Mouse (Mus musculus) heart, adult 2 months (tissue): ENCODE data around the gene Tnrc6b. TPM values are rescaled to one million over a fixed set of nuclear protein-coding genes. Genes with fewer than 3 reads are reported as not detected.

ENCODE experiments used
- DNase-seq, 2 experiments: peaks; one replicate each; pipeline ENCODE4 v3.0.0; 2021
- H3K27ac ChIP-seq: fragments of 200-600 bp; 2 replicates; pipeline ENCODE4 v1.8.1; 2022
- H3K27me3 ChIP-seq: fragments of 200-500 bp; 2 replicates; pipeline ENCODE4 v1.6.1; 2012; ENCODE audit warnings: mild to moderate bottlenecking, low read length, inconsistent platforms, mixed read lengths; ENCODE audit not compliant: control insufficient read depth, insufficient read depth
- H3K36me3 ChIP-seq: fragments of 200-500 bp; 2 replicates; pipeline ENCODE4 v1.6.1; 2012; ENCODE audit warnings: low read length, inconsistent platforms; ENCODE audit not compliant: control insufficient read depth, insufficient read depth
- H3K4me1 ChIP-seq: fragments of 200-500 bp; 2 replicates; pipeline ENCODE4 v1.6.1; 2011; ENCODE audit warnings: low read length; ENCODE audit not compliant: control insufficient read depth, insufficient read depth
- H3K4me3 ChIP-seq: fragments of 200-600 bp; 2 replicates; pipeline ENCODE4 v1.8.1; 2022
- H3K79me2 ChIP-seq: fragments of 200-500 bp; replicated peaks from 2 replicates; pipeline ENCODE4 v1.6.1; 2012; ENCODE audit warnings: mild to moderate bottlenecking, inconsistent platforms, low read length, moderate library complexity, mixed read lengths; ENCODE audit not compliant: control insufficient read depth, insufficient read depth
- H3K9ac ChIP-seq: fragments of 200-500 bp; 2 replicates; pipeline ENCODE4 v1.6.1; 2012; ENCODE audit warnings: low read depth, mild to moderate bottlenecking, control low read depth, inconsistent platforms, low read length, mixed read lengths
- CTCF ChIP-seq: fragments of 200-600 bp; IDR thresholded peaks from 2 replicates; pipeline ENCODE4 v1.8.1; 2022; ENCODE audit warnings: antibody characterized with exemption, mild to moderate bottlenecking, moderate library complexity
- EP300 ChIP-seq: fragments of 200-500 bp; IDR thresholded peaks from 2 replicates; pipeline ENCODE4 v1.6.1; 2011; ENCODE audit warnings: low read depth, low read length, control low read depth; ENCODE audit not compliant: insufficient read depth
- POLR2A ChIP-seq: fragments of 200-500 bp; IDR thresholded peaks from 2 replicates; pipeline ENCODE4 v1.6.1; 2011; ENCODE audit warnings: mild to moderate bottlenecking, low read depth, low read length, control low read depth; ENCODE audit not compliant: insufficient read depth
- WGBS: fragments of 180-500 bp; shearing (Covaris S2); methylation state at CpG from one replicate; pipeline ENCODE4 v1.1.7; 2018; 5-methylcytosine and 5-hydroxymethylcytosine counted together
- intact Hi-C: fragments of 180-260 bp; cut with DNase I; formaldehyde crosslinking; loops from one replicate; pipeline ENCODE4 v1.15.1; 2025
- polyA plus RNA-seq: library from polyadenylated mRNA; depleted of rRNA; stranded (reverse); fragments of >200 nt; gene quantifications from 2 replicates; pipeline ENCODE4 v1.2.3, GENCODE M21; 2012
- total RNA-seq, 2 experiments: library from RNA; stranded (reverse); gene quantifications; 2 replicates each; pipeline ENCODE4 v1.2.3; 2021

Tnrc6b gene
- total and polyA plus RNA-seq, 3 experiments, result 9.4 to 48.1 (median 43.7) TPM

- Histone ChIP-seq H3K9ac (no peak overlapping the region), H3K27me3 (no peaks in the 10 kb centered on the region), H3K27ac (peak overlapping the region; percentile 40), H3K36me3 (no peaks in the 10 kb centered on the region; the same call in none of the 2 replicates), H3K4me1 (peaks cover 2% of the 10 kb centered on the region; the same call in 1 of the 2 replicates), H3K79me2 (no peaks in the 10 kb centered on the region; the same call in 1 of the 2 replicates), H3K4me3 (no peak overlapping the region)
- WGBS, result 46% methylated on average over 3 of the region's 3 CpGs
- intact Hi-C loops, result loop anchor here (5.0 to 10.0 kb wide), 2 partner anchors 77 to 610 kb away; partner anchors contain the start of gene Rps19bp1
- no peak for DNase-seq
- TF ChIP-seq POLR2A (no peak), EP300 (no peak), CTCF (no peak)
Measured at GRCm38 (mm10) chr15:80874726-80875125, 163.6 kb downstream of the Tnrc6b start.

DNA sequence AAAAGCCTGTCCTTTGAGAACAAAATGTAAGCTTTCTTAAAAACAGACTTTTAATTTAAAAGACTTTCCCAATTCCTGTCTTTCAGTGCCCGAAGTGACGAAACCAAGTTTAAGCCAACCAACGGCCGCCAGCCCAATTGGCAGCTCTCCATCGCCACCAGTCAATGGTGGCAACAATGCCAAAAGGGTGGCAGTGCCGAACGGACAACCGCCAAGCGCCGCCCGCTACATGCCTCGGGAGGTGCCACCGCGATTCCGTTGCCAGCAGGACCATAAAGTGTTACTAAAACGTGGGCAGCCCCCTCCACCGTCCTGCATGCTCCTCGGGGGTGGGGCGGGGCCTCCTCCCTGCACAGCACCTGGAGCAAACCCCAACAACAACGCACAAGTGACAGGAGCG is 165.1 kb downstream of the Tnrc6b start:
- DNase-seq, result peak; percentile 48 to 56
- Histone ChIP-seq H3K4me3 (no peak overlapping the region), H3K27ac (no peak overlapping the region), H3K9ac (no peak overlapping the region), H3K4me1 (peaks cover 2% of the 10 kb centered on the region; the same call in 1 of the 2 replicates), H3K79me2 (no peaks in the 10 kb centered on the region; the same call in 1 of the 2 replicates), H3K27me3 (no peaks in the 10 kb centered on the region), H3K36me3 (no peaks in the 10 kb centered on the region; the same call in none of the 2 replicates)
- TF ChIP-seq EP300, result no peak
- no peak for TF ChIP-seq POLR2A
- TF ChIP-seq CTCF, result no peak
- intact Hi-C loops, result loop anchor here (10.0 kb wide), 1 partner anchor 611 kb away; the partner anchor contains the start of gene Rps19bp1
- WGBS, result 73% methylated on average over 21 of the region's 21 CpGs

DNA sequence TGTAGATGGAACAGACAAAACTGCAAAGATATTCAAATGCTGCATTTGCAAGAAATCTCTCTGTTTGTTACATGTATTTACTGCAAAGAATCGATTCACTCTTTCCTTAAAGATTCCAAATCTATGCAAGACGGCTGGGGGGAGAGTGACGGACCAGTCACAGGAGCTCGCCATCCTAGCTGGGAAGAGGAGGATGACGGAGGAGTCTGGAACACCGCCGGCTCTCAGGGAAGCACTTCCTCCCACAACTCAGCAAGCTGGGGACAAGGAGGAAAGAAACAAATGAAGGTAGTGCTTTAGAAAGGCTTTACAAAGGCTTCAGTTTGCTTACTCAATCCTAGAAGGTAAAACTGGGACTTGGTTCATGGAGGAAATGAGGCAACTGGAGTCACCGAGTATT is 173.0 kb downstream of the Tnrc6b start:
- intact Hi-C loops, result loop anchor here (5.0 kb wide), 1 partner anchor 177 kb away; no protein-coding TSS in a partner anchor
- H3K4me3 ChIP-seq, result no peak overlapping the region
- TF ChIP-seq CTCF, result no peak
- DNase-seq, result no peak
- H3K79me2 ChIP-seq, result no peaks in the 10 kb centered on the region
- no peaks in the 10 kb centered on the region for H3K4me1 ChIP-seq
- no peak overlapping the region for H3K27ac ChIP-seq
- H3K9ac ChIP-seq, result no peak overlapping the region
- H3K36me3 ChIP-seq, result peaks cover 13% of the 10 kb centered on the region
- no peaks in the 10 kb centered on the region for H3K27me3 ChIP-seq
- 57% methylated on average over 8 of the region's 8 CpGs for WGBS

- no peak overlapping the region for H3K4me3 ChIP-seq
- H3K4me1 ChIP-seq, result no peaks in the 10 kb centered on the region; the same call in 1 of the 2 replicates
- no peak overlapping the region for H3K9ac ChIP-seq
- no peaks in the 10 kb centered on the region for H3K27me3 ChIP-seq
- WGBS, result 93% methylated on average over 1 of the region's 1 CpGs
- peaks cover 13% of the 10 kb centered on the region for H3K36me3 ChIP-seq
- DNase-seq, result no peak
- intact Hi-C loops, result no loop called here
- no peak overlapping the region for H3K27ac ChIP-seq
- H3K79me2 ChIP-seq, result no peaks in the 10 kb centered on the region
- TF ChIP-seq EP300, result no peak
- no peak for TF ChIP-seq CTCF
- no peak for TF ChIP-seq POLR2A
Measured at GRCm38 (mm10) chr15:80886361-80887156, 175.4 kb downstream of the Tnrc6b start.

- Histone ChIP-seq H3K27ac (no peak overlapping the region), H3K36me3 (peaks cover 2% of the 10 kb centered on the region), H3K4me3 (no peak overlapping the region), H3K27me3 (no peaks in the 10 kb centered on the region), H3K9ac (no peak overlapping the region), H3K79me2 (no peaks in the 10 kb centered on the region; the same call in 1 of the 2 replicates), H3K4me1 (no peaks in the 10 kb centered on the region; the same call in 1 of the 2 replicates)
- no peak for DNase-seq
- 96% methylated on average over 3 of the region's 3 CpGs for WGBS
- intact Hi-C loops, result no loop called here
- TF ChIP-seq CTCF (no peak), POLR2A (no peak), EP300 (no peak)
Measured at GRCm38 (mm10) chr15:80892341-80892740, 181.2 kb downstream of the Tnrc6b start.

GRCm38 (mm10) chr15:80896741-80897140 is 185.6 kb downstream of the Tnrc6b start:
- TF ChIP-seq POLR2A (no peak), EP300 (no peak)
- Histone ChIP-seq H3K36me3 (no peaks in the 10 kb centered on the region; the same call in none of the 2 replicates), H3K27ac (no peak overlapping the region), H3K9ac (no peak overlapping the region), H3K27me3 (no peaks in the 10 kb centered on the region), H3K79me2 (peaks cover 1% of the 10 kb centered on the region; the same call in 1 of the 2 replicates), H3K4me1 (no peaks in the 10 kb centered on the region), H3K4me3 (no peak overlapping the region)
- 88% methylated on average over 10 of the region's 10 CpGs for whole genome bisulfite sequencing
- DNase-seq, result no peak
- intact Hi-C loops, result no loop called here
